Mouse (Mus musculus) cortical plate, adult 2 months (tissue): ENCODE data around the gene Plekha4. TPM values are rescaled to one million over a fixed set of nuclear protein-coding genes. Genes with fewer than 3 reads are reported as not detected.
"Not testable (repeated sequence)": the region's sequence is repeated elsewhere in the genome, so short reads cannot be mapped to it uniquely, and the experiment has no call there.

Source experiments
- H3K27ac ChIP-seq: fragments of 200-500 bp; 2 replicates; pipeline ENCODE4 v1.5.1; 2012; ENCODE audit warnings: low read length, control low read depth, inconsistent platforms; ENCODE audit not compliant: insufficient read depth
- H3K4me1 ChIP-seq: fragments of 200-500 bp; 2 replicates; pipeline ENCODE4 v1.6.1; 2011; ENCODE audit warnings: low read length; ENCODE audit not compliant: control insufficient read depth, insufficient read depth
- H3K4me3 ChIP-seq: fragments of 200-500 bp; 2 replicates; pipeline ENCODE4 v1.5.1; 2011; ENCODE audit warnings: mild to moderate bottlenecking, low read length, control low read depth; ENCODE audit not compliant: insufficient read depth
- CTCF ChIP-seq: fragments of 200-500 bp; IDR thresholded peaks from 2 replicates; pipeline ENCODE4 v1.5.1; 2011; ENCODE audit warnings: mild to moderate bottlenecking, control low read depth, low read length; ENCODE audit not compliant: insufficient read depth; ENCODE audit errors: extremely low read depth
- POLR2A ChIP-seq: fragments of 200-500 bp; IDR thresholded peaks from 2 replicates; pipeline ENCODE4 v1.6.1; 2011; ENCODE audit warnings: mild to moderate bottlenecking, low read length, control low read depth; ENCODE audit not compliant: insufficient read depth; ENCODE audit errors: extremely low read depth
- polyA plus RNA-seq: library from polyadenylated mRNA; depleted of rRNA; stranded (reverse); fragments of >200 nt; gene quantifications from 2 replicates; pipeline ENCODE4 v1.2.3, GENCODE M21; 2012; rRNA removed

Plekha4 gene
- 5.1 and 6.3 TPM in 2 replicates for polyA plus RNA-seq

DNA sequence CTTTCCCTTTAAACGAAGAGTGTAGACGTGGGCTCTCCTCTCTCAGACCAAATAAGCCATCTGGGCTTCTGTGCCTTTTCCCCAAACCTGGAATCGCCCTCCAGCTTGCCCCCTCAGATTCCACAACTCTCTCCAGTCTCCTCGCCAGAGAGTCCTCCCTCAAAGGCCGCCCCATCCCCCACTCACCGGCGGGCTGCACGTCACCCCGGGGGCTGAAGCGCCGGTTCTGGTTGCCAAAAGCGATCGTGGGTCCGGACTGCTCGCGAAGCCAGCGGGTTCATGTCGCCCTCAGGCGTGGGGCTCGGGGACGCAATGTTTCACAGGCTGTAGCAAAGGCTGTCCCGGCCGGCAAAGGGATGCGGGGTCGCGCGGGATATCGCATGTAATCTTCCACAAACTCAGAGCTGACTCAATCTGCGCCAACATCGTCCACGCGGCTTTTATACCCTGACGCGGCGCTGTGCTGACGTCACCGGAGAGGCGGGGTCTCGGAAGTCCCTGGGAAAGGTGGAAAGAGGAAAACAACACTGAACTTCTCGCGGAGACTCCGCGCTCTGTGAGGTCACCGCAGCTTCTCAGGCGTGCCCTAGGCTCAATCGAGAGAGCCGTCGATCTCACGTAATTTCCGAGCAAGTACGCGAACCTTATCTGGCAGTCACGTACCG is at the start of gene Plekha4, which contains the start of gene Ppp1r15a:
TSS of gene Plekha4 (plus strand) at position 522 of the 665 bp plus-strand sequence.
TSS of gene Ppp1r15a (minus strand) at position 460 of the 665 bp plus-strand sequence.
- peaks cover 7% of the 10 kb centered on the region; the same call in 1 of the 2 replicates for H3K4me1 ChIP-seq
- peak within 1 kb of the TSS; percentile 92 for H3K27ac ChIP-seq
- peak within 1 kb of the TSS; percentile 78 for H3K4me3 ChIP-seq
- TF ChIP-seq CTCF (no peak), POLR2A (peak; percentile 99)

DNA sequence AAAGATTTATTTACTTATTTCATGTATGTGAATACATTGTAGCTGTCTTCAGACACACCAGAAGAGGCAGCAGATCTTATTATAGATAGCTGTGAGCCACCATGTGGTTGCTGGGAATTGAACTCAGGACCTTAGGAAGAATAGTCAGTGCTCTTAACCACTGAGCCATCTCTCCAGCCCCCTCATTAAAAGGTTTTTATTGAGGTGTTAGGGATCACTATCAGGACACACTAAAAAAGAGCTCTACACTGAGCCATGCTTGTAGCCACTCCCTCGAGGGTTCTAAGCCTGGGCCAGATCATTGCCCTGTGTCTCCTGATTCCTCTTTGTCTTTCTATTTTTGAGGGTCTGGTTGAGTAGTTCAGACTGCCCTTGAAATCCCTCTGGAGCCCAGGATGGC is 49.7 kb upstream of the Plekha4 start:
- H3K4me3 ChIP-seq, result no peak overlapping the region
- no peaks in the 10 kb centered on the region for H3K4me1 ChIP-seq
- TF ChIP-seq CTCF, result no peak
- TF ChIP-seq POLR2A, result no peak
- no peak overlapping the region for H3K27ac ChIP-seq

DNA sequence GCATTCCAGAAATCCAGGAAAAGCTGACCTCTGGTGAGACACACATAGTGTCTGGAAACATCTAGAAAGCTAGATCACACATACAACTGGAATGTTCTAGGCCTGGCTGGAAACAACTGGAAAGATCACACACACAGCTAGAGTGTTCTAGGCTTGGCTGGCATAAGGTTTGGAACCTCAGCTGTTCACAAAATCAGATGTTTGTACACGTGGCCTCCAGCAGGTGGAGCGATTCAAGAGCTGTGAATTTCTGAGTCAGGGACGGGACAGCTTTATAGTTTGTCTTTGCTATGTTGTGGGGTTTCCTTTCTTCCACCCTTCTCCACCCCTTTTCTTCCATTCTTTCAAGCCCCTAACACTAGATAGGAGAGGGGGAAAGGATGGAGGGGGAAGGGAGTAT is 49.1 kb upstream of the Plekha4 start:
- TF ChIP-seq POLR2A, result no peak
- TF ChIP-seq CTCF, result peak; percentile 62
- H3K4me3 ChIP-seq, result no peak overlapping the region
- no peak overlapping the region for H3K27ac ChIP-seq
- no peaks in the 10 kb centered on the region for H3K4me1 ChIP-seq

DNA sequence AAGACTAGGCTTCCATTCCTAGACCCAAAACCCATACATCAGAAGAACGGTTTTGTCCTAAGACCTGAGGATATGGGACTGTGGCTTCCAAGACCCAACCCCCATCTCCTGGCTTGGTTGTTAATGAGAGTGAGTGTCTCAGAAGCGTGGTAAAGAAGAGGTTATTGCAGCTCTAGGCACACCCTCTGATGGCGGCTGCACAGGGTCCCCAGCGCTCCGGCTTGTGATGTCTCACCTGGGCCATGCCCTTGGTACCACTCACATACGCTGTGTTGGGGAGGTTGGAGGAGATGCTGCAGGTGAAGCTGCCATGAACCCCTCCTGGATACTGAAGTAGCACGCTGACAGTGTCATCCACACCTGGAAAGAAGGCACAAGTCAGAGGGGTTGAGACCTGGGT is 47.4 kb upstream of the Plekha4 start:
- Histone ChIP-seq H3K27ac (no peak overlapping the region), H3K4me3 (no peak overlapping the region), H3K4me1 (no peaks in the 10 kb centered on the region)
- TF ChIP-seq CTCF (no peak), POLR2A (no peak)

DNA sequence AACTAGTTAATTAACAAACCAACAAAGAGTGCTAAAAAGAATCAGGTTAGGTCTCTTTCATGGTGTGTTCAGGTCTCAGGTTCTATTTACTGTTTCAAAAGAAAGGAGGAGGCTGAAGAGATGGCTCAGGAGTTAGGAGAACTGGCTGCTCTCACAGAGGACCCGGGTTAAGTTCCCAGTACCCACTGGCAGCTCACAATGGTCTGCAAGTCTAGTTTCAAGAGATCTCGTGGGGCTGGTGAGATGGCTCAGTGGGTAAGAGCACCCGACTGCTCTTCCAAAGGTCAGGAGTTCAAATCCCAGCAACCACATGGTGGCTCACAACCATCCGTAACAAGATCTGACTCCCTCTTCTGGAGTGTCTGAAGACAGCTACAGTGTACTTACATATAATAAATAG is 45.8 kb upstream of the Plekha4 start:
- not testable (repeated sequence) for H3K4me3 ChIP-seq, H3K4me1 ChIP-seq, H3K27ac ChIP-seq

DNA sequence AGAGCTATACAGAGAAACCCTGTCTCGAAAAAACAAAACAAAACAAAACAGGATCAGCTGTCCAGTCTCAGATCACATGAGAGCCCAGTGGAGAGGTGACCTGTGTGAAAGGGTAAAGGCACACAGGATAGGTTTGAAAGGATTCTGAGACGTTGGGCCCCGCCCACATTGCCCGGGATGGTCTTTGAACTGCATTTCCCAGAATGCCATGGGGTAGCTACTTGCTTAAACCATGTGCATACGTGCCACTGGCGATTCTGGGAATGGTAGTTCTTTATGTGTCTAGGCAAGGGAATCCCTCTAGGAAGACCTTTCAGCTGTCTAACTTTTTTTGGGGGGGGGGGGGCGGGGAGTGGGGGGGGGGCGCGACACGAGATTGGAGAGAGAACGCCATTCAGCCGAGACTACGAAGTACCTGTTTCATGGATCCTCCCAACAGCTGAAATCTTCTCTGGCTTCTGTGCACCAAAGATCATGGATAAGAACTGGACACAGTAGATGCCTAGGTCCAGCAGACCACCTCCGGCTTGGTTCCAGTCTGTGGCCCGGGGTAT is 44.7 kb upstream of the Plekha4 start, which contains the start of gene Tulp2:
TSS of gene Tulp2 (plus strand) at position 504 of the 554 bp plus-strand sequence.
- Histone ChIP-seq H3K4me3 (no peak within 1 kb of the TSS), H3K27ac (no peak within 1 kb of the TSS), H3K4me1 (no peaks in the 10 kb centered on the region)
- TF ChIP-seq POLR2A, result no peak
- no peak for TF ChIP-seq CTCF

DNA sequence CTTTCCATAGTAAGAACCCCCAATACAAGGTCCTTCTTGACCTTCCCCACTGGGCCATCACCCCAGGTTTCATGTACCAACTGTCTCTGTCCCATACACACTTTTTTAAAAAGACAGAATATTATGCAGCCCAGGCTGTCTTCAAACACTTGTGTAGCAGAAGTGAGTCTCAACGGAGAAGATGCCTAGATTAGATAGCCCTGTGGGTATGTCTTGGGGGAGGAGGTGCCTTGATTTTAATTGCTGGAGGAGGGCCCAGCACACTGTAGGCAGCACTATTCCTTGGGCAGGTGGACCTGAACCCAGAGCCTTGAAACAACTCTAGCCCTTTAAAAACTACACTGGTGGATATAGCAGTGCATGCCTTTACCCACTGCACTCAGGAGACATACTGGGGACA is 44.0 kb upstream of the Plekha4 start:
- no peak for TF ChIP-seq POLR2A
- TF ChIP-seq CTCF, result no peak
- no peak overlapping the region for H3K4me3 ChIP-seq
- no peaks in the 10 kb centered on the region for H3K4me1 ChIP-seq
- H3K27ac ChIP-seq, result no peak overlapping the region

DNA sequence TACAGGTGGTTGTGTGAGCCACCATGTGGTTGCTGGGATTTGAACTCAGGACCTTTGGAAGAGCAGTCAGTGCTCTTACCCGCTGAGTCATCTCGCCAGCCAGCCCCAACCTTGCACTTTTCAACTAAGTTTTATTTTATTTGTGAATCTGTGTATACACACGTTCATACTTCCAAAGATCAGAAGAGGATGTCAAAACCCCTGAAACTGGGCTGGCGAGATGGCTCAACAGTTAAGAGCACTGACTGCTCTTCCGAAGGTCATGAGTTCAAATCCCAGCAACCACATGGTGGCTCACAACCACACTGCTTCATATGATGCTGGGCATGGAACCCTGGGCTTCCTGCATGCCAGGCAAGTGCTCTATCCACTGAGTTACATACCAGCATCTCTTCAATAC is 41.1 kb upstream of the Plekha4 start:
- H3K27ac ChIP-seq, H3K4me3 ChIP-seq, H3K4me1 ChIP-seq: not testable (repeated sequence)

DNA sequence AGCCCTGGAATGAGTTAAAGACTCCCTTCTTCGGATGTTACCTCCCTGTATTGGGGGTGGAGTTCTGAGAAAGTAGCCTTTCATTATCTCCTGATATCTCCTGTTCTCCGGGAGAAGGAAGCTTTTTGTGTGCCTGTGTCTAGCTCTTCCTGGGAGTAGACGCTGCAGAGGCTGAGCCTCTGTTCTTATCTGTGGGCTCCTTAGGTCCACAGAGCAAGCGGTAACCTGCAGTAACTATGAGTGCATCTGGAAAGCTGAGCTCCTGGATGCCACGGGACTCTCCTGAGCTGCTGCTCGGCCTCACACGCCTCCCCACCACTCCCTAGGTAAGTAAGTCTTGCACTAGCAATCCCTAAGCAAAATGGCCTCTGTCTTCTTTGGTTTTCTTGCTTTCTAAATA is 40.0 kb upstream of the Plekha4 start:
- Histone ChIP-seq H3K4me1 (no peaks in the 10 kb centered on the region; the same call in 1 of the 2 replicates), H3K27ac (no peak overlapping the region), H3K4me3 (no peak overlapping the region)
- no peak for TF ChIP-seq POLR2A
- TF ChIP-seq CTCF, result no peak

DNA sequence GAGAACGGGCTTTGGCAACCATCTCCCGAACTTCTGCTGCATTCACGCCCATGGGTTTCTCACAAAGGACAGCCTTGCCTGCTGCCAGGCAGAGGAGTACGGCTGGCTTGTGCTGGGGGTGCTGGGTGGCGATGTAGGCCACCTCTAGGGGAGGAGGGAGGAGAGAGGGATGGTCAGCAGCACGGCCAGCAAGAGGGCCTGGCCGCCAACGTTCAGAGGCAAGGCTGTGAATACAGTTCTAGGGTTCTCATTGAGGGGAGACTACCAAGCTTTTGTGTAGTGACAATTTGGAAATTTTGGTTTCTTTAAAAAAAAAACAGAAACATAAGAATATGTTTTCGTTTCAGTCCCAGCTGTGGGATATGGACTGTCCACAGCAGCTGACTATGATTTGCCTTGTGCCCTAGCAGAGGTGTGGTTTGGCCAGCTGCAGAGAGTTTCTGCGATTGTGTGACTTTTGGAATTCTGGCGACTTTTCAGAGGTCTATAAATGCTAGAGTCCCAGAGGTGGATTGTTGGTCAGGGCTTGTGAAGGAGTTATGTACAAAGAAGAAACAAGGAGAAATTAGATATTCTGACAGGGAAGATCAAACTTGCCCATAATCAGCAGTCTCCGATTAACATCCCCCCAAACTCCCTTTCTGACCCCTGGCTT is 39.2 kb upstream of the Plekha4 start, which contains the start of gene Gm45808:
TSS of gene Gm45808 (minus strand) at position 51 of the 655 bp plus-strand sequence.
- Histone ChIP-seq H3K27ac (no peak within 1 kb of the TSS), H3K4me1 (no peaks in the 10 kb centered on the region; the same call in 1 of the 2 replicates), H3K4me3 (no peak within 1 kb of the TSS)
- TF ChIP-seq CTCF, result no peak
- TF ChIP-seq POLR2A, result no peak
